Mouse (Mus musculus) c-Kit-positive CD71-positive TER-119-negative erythroid progenitor cells, embryonic 14.5 days (primary cell): ENCODE data around the gene Tia1.
A peak's percentile ranks its signal among the peaks of the same experiment; 100 is the strongest.

Source experiments
- DNase-seq: peaks from one replicate; pipeline ENCODE4 v3.0.0-alpha.2; 2013; ENCODE audit warnings: low read depth

Gene Tia1

DNA sequence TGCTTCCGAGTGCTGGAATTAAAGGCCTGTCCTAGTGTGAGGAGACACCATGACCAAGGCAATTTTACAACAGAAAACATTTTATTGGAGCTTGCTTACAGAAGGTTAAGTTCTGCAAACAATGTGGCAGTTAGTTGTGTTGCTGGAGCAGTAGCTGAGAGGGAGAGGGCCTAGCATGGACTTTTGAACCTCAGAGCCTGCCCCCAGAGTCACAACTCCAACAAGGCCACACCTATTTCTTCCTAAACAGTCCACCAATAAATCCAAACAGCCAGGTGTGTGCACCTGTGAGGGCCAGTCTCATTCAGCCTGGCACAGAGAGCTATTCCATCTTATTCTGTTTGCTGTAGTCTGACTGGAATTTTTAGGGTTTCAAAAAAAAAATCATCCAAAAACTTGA is 29.7 kb downstream of the Tia1 start:
- DNase-seq: no peak

DNA sequence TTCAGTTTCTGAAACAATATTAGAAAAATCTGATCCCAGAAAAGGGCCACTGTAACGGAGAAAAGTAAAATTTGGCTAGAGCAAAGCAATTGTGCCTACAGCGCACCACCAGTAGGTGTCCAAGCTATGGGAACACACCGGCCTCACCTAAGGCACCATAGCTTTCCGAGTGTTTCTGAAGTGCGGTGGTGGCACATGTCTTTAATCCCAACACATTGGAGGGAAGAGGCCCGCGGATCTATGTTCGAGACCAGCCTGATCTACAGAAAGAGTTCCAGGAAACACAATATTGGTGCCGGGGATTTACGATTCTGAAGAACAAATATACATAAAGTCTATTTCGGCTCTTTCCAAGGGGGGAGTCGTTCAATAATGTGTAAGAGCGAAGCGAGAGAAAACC is 33.7 kb downstream of the Tia1 start:
- DNase-seq: peak; percentile 73

DNA sequence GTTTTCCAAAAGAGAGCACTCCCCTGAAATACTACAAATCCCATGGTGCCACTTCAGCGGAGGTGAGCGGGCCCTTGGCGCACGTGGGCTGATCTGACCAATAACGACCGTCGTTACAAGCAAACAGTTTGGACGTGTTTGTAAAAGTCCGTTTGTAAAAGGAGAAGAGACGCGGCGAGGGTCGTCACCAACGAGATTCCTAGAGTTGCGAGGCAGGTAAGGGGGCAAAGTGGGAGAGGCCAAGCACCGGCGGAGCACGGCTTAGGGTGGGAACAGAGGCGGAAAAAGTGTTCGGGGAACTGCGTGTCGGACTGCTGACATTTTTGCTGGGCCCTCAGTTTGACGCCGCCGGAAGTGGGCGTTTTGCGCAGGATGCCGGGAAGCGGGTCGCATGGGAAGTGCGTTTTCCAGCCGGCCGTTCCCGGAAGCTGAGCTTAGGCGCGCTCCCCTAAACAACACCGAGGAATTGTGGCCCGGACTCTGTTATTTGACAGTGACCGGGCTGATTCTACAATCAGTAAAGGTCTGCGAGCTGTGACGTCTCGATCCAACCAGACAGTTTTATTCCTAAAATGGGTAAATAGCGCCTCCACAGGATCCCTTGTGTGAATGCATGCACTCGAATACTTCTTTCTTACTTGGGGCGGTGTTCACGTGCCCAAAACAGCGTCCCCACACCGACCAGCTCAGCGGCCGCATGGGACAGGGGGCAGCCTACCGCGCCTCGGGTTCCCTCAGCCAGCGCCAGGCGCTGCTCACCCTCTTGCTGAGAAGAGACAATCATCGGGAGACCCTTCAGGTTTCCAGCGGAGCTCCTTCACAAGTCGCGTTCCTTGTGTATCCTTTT is 34.5 kb downstream of the Tia1 start, which contains the start of gene C87436:
TSS of gene C87436 (plus strand) at position 103 of the 847 bp plus-strand sequence.
- peak; percentile 93 for DNase-seq

DNA sequence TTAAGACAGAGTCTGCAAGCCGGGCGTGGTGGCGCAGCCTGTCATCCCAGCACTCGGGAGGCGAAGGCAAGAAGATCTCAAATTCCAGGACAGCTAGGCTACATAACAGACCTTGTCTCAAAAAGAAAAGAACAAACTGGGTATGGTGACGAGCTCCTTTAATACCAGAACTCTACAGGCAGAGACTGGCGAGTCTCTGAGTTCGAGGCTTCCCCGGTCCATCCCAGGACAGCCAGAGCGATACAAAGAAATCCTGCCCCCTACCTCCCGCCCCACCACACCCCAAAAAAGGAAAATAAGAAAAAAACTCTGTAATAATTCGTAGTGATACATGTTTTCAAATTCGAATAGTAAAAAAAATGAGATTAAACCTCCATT is 35.1 kb downstream of the Tia1 start:
- DNase-seq: no peak

DNA sequence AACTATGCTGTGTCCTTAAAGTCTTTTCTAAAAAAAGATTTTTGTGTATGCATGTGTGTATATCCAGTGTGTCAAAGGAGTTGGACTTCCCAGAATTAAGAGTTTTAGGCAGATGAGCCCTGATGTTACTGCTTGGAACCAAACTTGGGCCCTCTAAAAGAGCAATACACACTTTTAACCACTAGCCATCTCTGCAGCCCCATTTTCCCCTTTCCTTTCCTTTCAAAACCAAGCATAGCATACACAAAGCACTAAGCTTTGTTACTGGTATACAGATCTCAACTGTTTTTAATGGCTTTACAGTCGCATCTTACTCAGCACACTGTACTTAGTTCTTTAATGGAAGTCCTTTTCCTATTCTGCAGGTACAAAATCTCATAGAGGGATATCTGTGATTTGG is 35.5 kb downstream of the Tia1 start:
- DNase-seq: peak; percentile 10

DNA sequence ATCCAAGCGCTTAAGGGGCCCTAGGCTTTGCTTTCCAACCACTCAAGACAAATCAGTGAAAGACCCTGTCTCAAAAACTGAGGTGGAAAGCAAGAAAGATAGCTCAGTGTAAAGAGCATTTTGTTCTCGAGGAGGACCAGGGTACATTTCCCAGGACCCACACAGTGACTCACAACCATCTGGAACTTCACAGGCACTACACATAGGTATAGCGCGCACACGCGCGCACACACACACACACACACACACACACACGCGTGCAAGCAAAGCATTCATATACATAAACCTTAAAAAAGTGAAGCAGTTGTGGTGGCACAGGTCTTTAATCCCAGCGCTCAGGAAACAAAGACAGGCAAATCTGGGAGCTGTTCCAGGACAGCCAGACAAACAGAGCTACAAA is 37.6 kb downstream of the Tia1 start:
- no peak for DNase-seq

DNA sequence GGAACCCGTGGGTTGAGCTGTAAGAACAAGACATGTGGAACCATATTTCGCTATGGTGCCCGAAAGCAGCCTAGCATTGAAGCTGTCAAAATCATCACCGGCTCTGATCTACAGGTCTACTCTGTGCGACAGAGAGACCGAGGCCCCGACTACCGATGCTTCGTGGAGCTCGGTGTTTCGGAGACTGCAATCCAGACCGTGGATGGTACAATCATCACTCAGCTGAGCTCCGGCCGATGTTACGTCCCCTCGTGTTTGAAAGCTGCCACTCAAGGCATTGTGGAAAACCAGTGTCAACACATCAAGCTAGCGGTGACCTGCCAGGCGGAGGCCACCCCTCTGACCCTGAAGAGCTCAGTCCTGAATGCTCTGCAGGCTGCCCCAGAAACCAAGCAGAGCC is 41.5 kb downstream of the Tia1 start:
- no peak for DNase-seq

DNA sequence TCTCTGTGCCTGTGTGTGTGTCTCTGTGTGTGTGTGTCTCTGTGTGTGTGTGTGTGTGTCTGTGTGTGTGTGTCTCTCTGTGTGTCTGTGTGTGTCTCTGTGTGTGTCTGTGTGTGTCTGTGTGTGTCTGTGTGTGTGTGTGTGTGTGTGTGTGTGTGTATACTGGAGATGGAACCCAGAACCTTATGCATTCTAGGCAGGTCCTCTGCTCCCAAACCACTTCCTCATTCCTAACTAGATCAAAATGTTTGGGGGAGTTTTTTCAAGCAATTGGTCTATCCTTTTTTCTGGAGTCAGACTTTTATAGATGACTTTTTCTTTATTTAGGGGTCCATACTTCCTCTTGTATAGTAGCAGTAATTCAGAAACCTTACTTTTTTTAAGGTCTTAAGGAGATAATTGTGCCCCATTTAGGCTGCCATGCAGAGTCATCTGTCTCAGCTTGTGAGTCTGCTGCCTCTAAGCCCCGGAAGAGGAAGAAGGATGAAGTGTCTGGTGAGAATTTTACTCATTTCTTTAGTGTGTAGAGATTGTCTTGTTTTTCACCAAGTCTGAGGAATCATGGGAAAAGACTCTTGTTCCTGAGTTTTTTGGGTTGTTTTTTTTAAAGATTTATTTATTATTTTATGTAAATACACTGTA is 43.0 kb downstream of the Tia1 start:
- DNase-seq: no peak

DNA sequence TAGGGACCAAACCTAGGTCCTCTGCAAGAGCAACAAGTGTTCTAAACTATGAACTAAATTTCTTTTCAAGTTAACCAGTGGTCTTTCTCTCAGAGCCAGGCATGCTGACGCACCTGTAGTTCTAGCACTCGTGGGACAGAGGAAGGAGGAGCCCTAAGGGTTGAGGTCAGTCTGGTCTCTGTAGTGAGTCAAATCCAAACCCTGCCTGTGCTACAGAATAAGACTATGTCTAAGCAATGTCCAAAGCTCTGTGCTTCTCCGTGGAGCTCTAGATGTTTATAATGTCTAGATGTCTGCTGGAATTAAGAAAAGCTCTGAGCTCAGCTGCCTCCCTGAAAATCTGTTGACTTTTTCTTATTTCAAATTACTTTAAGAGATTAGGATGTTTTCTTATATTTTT is 52.7 kb downstream of the Tia1 start:
- no peak for DNase-seq

DNA sequence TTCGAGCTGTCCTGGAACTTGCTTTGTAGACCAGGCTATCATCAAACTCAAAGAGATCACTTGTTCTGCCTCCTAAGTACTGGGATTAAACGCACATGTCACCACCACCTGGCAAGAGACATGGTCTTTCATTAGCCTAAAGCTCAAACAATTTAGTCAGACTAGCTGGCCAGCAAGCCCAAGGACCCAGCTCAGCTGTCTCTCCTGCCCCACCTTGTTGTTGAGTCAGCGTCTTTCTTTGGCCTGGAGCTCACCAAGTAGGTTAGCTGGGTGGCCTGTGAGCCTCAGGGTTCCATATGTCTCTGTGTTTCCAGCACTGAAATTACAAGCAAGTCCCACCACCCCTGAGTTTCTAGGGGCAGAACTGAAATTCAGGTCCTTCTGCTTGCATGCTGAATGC is 59.1 kb downstream of the Tia1 start:
- DNase-seq: no peak

DNA sequence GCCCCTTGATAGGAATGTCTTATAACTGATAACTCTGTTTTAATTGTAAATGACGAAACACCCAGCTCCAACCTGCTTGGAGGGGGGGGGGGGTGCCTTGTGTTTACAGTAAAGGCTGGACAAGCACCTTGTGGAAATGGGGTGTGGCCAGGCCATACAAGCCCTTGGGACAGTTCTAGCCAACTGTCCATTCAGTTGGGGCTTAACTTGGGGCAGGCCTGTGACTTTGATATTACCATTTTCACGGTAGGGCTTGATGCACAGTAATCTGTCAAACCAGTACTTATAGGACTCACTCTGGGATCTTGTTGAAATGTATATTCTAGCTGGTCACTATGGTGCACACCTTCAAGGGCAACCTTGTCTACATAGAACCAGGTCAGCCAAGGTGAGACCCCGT is 67.3 kb downstream of the Tia1 start:
- no peak for DNase-seq

DNA sequence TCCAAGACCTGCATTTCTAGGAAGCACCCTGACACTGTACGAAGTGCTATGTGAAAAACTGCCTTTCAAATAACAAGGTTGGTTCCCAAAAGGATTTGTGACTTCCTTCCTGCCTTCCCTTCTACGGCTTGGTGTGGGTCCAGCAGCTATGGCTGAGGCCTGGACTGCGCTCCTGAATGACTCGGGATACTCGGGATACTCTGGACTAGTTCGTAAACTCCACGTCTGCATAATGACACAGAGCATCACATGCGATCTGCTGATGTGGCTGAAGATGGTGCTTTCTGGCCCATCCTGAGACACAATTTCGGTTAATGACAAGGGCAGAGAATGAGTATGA is 67.7 kb downstream of the Tia1 start:
- no peak for DNase-seq

DNA sequence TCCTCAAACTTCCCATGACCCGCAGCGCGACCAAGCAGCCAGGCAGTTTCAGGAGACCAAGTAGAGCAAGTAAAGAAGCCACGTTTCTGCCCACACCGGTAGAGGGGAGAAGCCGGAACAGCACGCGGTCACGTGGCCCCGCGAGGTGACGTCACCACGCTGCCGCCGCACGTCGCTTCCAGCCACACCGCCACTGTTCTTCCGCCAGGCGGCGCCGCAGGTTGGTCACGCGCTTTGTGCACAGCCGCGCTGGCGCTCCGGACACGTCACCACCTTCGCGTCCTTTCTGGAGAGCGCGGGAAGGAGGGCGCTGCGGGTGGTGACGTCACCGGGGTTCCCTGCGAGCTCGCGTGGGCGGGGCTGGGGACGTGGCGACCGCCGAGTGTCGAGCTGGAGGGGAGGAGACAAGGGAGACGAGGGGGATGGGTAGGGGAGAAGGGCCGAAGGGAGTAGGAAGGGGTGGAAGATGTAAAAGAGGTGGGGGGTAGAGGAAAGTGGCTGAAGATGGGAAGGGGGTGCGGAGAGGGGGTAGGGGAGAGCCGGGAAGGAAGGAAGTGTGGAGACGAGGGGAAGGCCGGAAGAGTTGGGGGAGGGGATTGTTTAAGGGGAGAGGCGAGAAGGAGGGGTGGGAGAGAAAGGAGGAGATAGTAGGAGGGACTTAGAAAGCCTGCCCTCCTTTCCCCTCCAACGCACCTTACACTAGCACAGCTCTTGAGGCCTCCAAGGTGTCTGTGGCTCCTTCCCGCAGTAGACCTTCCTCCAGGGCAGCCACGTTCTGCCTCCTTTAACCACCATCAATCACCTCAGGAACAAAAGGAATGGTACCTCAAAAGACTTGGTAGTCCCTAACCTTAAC is 68.3 kb downstream of the Tia1 start:
- peak; percentile 98 for DNase-seq

DNA sequence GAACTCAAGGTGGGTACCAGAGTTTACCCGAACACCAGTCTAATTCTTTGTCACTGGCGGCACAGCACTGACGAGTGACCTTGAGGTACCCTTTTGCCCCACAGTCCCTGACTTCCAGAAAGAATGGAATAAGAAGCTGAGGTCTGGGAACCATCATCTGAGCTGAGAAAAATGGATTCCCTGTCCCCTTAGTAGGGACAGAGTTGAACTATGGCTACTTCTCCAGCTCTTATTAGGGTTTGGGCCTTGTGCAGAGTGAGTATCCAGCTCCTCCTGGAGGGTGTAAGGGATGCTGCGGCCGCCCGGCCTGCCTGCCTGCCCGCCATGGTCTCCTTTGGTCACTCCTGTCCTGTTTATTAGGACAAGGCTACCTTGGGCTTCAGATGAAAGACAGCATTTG is 69.1 kb downstream of the Tia1 start:
- DNase-seq: no peak

DNA sequence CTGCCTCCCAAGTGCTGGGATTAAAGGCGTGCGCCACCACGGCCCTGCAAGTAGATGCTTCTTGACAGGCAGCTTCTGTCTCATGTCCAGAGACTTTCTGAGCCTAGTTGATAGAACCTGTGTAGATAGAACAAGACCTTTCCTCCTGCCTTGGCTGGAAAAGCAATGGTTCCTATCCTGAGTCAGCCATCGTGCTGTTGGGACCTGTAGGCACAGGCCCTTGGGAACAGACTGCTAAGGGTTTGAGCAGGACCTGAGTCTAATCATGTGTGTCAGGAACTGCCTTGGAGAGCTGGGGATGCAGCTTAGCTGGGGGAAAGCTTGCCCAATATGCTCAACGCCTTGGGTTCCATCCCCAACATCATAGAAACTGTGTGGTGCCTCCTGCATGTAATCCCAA is 70.1 kb downstream of the Tia1 start:
- no peak for DNase-seq

DNA sequence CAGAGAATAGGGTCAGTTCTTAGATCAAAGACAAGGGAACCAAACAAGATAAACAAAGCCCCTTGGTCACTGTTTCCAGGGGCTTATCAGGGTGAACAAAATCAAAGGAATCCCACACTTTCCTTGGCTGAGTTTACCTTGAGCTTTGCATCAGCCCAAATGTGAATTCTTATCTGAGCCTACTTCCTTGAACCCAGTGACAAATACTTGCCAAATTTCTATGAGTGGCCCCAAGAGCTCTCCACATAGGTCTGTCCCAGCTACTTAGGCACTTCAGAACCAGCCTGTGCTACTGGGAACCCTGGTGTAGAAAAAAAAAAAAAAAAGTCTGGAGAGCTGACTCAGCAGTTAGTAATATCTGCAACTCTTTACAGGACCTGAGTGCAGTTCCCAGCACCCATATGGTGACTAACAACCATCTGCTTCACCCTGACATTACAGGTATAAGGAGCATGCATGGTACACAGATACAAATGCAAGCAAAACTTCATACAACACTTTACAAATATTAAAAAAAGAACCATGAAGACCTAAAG is 70.7 kb downstream of the Tia1 start:
- no peak for DNase-seq

DNA sequence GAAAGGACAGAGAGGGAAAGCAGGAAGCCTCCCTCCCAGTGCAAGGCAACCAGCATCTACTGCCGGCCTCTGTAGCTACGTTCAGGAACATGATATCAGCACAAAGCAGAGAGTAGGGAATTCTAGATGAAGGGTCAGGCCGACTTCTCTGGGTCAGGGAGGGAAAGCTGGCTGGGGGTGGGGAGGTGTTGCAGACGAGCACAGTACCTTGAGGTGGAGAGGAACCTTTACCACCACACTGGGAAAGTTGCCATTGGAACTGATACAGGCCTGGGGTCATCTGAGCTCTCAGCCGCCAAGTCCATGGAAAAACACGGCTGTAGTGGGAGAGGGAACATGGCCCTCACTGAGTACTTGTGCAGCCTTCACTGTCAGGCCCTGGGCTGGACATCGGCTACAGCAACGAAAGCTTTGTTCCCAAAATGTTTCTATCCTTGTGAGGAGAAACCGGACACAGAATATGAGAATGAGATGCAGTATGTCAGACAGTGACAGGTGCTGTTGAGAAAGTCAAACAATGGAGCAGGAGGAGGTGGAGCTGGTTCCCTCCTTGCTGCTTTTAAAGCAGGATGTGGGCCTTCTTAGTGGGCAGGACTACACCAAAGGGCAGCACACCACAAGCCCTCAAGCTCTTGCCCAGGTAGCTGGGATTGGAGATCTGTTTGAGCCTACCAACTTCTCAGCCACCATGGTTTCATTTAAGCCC is 71.6 kb downstream of the Tia1 start:
- DNase-seq: no peak

DNA sequence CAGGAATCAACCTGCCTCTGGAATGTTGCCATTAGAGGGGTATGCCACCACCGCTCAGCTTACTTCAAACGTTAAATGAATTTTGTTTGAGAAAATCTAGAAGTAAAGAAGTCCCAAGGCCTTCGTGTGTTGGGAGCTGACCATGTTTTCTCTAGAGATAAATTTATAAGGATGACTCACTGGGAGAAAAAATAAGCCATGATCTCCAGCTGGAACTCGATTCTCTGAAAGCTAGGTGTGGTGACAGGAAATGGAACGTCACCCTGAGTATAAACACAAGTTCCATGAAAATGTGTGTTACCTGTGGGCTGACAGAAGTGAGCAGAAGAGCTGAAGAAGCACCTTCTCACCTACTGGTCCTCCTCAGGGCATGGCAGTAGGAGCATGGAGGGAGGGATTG is 72.9 kb downstream of the Tia1 start:
- no peak for DNase-seq

DNA sequence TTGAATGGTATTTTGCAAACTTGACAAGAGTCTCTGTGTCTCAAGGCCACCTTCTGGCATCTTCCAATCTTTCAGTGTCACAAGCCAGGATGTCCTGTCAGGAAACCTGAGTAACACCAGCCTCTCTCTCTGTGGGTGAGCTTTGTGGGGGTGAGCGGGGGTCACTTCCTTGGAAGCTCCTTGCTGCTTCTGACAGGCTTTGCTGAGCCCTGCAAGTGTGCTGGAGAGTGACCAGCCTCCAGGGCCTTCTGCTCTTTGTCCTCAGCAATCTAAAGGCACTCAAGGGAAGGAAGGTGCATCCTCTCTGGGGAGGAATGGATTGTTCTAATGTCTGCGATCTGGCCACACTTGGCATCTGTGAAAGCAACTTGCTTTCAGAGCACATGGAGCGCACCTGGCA is 75.3 kb downstream of the Tia1 start:
- DNase-seq: no peak

DNA sequence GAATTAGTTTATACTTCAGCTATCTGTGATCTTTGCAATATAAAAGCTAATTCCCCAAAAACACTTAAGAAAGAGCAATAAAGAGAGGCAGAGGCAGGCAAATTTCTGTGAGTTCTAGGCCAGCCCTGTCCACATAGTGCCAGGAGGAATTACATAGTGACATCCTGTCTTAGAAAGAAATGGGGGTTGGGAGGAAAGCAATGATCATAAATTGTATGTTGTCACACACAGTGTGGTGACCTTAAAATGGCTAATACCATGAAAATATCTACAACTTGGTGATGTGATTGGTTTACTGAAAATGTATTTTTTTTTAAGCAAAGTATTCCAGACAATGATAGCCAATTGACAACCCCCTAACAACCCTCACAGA is 75.8 kb downstream of the Tia1 start:
- no peak for DNase-seq

DNA sequence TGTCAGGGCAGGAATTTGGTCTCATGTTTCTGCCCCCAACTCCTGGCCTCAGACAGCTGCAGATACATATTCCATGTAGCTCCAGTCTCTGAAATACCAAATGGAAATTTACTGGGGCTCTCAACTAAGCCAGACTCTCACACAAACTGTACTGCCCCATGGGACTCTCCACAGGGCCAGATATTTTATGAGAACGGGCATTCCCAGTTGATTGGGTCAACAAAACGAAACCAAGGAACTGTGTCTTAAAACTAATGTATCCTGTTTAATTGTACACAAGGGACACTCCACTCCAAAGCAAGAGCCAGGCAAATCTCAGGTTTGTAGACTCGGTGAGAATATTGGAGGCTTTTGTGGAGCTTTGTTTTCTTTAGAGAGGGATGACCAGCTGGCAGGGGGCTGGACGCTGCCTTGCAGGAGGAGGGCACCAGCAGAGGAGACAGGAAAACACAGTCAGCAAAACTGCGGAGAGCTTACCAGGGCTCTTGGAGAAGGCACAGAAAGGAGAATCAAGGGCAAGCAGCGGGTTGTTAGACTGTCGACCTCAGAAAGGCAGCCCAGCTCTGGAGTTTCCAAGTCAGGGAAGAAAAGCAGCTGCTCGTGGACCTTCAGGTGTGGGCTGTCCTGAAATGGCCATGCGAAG is 76.3 kb downstream of the Tia1 start:
- no peak for DNase-seq

DNA sequence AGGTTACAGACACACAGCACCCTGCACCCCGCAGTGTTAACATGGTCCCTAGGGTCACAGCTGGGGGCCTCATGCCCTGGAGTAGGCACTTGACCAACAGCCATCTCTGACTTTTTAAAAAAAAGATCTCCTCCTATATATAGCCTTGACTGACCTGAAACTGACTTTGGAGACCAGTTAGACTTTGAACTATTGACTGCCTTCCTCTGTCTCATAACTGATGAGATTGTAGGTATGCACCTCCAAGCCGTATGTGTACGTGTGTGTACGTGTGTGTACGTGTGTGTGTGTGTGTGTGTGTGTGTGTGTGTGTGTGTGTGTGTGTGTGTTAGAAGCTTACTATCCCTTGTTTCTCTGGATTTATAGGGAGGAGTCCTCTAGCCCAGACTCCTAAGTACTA is 77.9 kb downstream of the Tia1 start:
- no peak for DNase-seq
